Mouse (Mus musculus) liver, adult (tissue): ENCODE measurements around the gene Ddx51.

ENCODE experiments used
- GATA4 ChIP-seq: IDR thresholded peaks from 2 replicates; pipeline ENCODE4 v1.6.1; 2014; ENCODE audit warnings: mild to moderate bottlenecking, low read length; ENCODE audit not compliant: insufficient replicate concordance

Ddx51 gene

GRCm38 (mm10) chr5:110635951-110636707 is 17.1 kb upstream of the Ddx51 start:
- no peak for TF ChIP-seq GATA4

- TF ChIP-seq GATA4: no peak
Observed at GRCm38 (mm10) chr5:110638306-110639074, 14.8 kb upstream of the Ddx51 start.

- no peak for TF ChIP-seq GATA4
Observed at GRCm38 (mm10) chr5:110639459-110639858, 13.8 kb upstream of the Ddx51 start.

GRCm38 (mm10) chr5:110646377-110646776 is 6.9 kb upstream of the Ddx51 start:
- TF ChIP-seq GATA4: no peak

- TF ChIP-seq GATA4: no peak
Observed at GRCm38 (mm10) chr5:110653686-110654085, 435 bp downstream of the Ddx51 start.

- TF ChIP-seq GATA4: no peak
Observed at GRCm38 (mm10) chr5:110659682-110660081, 6.4 kb downstream of the Ddx51 start.

- no peak for TF ChIP-seq GATA4
Observed at GRCm38 (mm10) chr5:110664041-110664440, 10.8 kb downstream of the Ddx51 start.

- TF ChIP-seq GATA4: no peak
Observed at GRCm38 (mm10) chr5:110664750-110665269, 11.6 kb downstream of the Ddx51 start.

- no peak for TF ChIP-seq GATA4
Observed at GRCm38 (mm10) chr5:110665486-110666121, 12.4 kb downstream of the Ddx51 start.

GRCm38 (mm10) chr5:110682041-110682440 is 28.8 kb downstream of the Ddx51 start:
- TF ChIP-seq GATA4: no peak

- no peak for TF ChIP-seq GATA4
Observed at GRCm38 (mm10) chr5:110698617-110699016, 45.4 kb downstream of the Ddx51 start.

GRCm38 (mm10) chr5:110704004-110704403 is 50.8 kb downstream of the Ddx51 start:
- TF ChIP-seq GATA4: no peak

- TF ChIP-seq GATA4: no peak
Observed at GRCm38 (mm10) chr5:110709256-110709655, 56.0 kb downstream of the Ddx51 start.
